Mouse (Mus musculus) kidney, postnatal 4 days (tissue): ENCODE data around the gene Armc2.
"Not testable (repeated sequence)": the region's sequence is repeated elsewhere in the genome, so short reads cannot be mapped to it uniquely, and the experiment has no call there.

Experiments
- DNase-seq, 2 experiments: peaks; one replicate each; pipeline ENCODE4 v3.0.0; 2021; ENCODE audit warnings: mixed read lengths in 2 of 2

Gene Armc2

DNA sequence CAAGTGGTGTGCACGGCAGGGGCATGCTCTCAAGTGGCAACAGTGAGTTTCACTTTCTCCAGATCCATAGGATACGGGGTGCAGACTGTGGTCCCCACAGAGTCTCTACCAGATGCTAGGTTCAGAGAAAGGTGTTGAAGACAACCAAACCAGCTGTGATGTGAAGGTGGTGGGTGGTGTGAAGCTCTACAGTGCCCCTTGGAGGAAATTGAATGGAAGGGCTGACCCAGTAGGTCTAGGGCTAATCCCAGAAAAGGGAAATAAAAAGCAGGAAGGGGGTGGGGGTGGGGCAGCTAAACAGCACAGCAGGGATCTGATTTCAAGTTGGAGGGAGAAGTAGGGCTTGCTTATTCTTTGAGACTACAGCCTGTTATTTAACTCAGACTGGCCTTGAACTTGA, 58.4 kb downstream of the Armc2 start:
- DNase-seq: no peak

GRCm38 (mm10) chr10:41958677-41959274, 59.5 kb downstream of the Armc2 start:
- DNase-seq: no peak

GRCm38 (mm10) chr10:41957421-41958225, 60.6 kb downstream of the Armc2 start:
- DNase-seq: no peak

- no peak for DNase-seq
These were observed 64.7 kb downstream of the Armc2 start for GRCm38 (mm10) chr10:41953528-41953864.

GRCm38 (mm10) chr10:41952850-41953527, 65.3 kb downstream of the Armc2 start:
- DNase-seq: no peak

DNA sequence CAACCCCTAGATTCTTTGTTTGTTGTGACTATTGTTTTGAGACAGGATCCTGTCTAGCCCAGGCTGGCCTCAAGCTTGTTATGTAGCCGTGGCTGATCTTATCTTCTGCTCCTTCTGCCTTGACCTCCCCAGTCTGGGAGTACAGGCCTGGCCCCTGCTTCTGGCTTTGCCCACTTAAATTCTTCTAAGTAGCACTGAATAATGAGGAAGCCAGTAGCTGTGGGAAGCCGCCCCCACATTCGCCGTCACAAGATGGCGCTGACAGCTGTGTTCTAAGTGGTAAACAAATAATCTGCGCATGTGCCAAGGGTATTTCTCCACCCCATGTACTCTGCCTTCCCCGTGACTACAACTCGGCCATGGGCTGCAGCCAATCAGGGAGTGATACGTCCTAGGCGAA, 65.9 kb downstream of the Armc2 start:
- DNase-seq: not testable (repeated sequence)

- DNase-seq: peak; percentile 37 to 51
These were observed 79.2 kb downstream of the Armc2 start for GRCm38 (mm10) chr10:41939090-41939489.

GRCm38 (mm10) chr10:41937176-41937575, 81.1 kb downstream of the Armc2 start:
- no peak for DNase-seq

DNA sequence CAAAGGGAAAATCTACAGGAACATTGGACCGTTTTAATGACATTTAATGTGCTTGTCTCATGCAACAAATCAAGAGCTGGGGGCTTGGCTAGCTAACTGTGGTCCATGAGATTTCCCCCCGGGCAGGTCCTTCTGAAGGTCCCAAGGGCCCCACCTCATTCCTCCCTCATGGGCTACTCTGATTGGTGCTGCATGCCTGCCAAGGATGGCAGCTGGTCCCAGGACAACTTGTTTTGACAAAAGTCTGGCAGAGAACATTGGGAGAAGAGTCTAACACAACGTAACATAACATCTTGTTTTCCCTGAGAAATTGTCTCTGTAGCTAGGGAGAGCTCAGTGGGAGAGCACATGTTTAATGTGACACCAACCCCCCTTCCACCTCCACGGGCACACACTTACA, 82.1 kb downstream of the Armc2 start:
- peak; percentile 36 to 57 for DNase-seq

GRCm38 (mm10) chr10:41935476-41935829, 82.8 kb downstream of the Armc2 start:
- DNase-seq: no peak

GRCm38 (mm10) chr10:41934633-41935475, 83.4 kb downstream of the Armc2 start:
- peak; percentile 81 to 90 for DNase-seq

DNA sequence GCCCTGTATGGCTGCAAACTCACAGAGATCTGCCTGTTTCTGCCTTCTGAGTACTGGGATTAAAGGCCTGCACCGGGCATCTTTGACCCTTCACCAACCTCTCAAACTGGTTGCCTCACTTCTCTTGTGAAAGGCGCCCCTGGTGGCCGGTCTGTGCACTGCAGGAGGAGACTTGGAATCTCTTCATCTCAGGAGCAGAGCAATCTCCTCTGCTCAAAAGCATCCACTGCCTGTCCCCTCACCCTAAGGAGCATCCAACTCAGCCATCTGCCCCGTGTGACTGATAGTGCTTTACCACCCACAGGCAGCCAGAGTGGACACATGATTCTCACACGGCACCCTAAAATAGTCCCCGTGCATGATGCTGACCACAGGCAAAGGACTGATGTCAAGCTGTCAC, 84.7 kb downstream of the Armc2 start:
- DNase-seq: peak; percentile 73 to 74

GRCm38 (mm10) chr10:41932943-41933342, 85.3 kb downstream of the Armc2 start:
- DNase-seq: no peak

GRCm38 (mm10) chr10:41931962-41932361, 86.3 kb downstream of the Armc2 start:
- no peak for DNase-seq

GRCm38 (mm10) chr10:41930966-41931365, 87.3 kb downstream of the Armc2 start:
- DNase-seq: peak; percentile 44 to 58

GRCm38 (mm10) chr10:41926726-41927125, 91.5 kb downstream of the Armc2 start:
- no peak for DNase-seq

DNA sequence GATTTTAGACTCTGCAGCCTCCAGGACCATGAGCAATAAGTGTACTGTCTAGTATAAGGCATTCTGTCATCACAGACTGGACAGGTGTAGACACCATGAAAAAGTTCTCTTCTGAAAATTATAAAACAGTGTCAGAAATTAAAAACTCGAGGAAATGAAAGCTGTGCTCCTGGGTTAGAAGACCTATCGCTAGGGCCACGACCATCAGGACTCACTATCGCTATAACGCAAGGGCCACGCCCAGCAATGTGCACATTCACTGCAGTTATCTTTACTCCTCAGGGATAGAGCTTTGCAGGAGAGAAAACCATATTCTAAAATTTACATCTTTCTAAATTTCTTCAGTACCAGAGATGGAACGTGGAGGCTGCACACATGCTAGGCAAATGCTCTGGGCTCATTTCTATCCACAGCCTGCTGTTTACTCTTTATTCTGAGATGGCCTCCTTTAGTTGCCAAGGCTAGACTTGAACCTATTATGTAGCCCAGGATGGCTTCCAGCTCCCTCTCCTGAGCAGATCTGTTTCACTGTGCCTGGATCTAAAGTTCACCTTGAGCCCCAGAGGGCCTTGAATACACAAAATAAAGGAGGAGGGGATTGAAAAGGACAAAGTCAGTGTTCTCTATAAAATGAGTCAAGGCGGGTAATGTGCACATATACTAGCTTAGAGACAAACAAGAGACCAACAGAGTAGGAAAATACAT, 105.8 kb downstream of the Armc2 start:
- DNase-seq: no peak

DNA sequence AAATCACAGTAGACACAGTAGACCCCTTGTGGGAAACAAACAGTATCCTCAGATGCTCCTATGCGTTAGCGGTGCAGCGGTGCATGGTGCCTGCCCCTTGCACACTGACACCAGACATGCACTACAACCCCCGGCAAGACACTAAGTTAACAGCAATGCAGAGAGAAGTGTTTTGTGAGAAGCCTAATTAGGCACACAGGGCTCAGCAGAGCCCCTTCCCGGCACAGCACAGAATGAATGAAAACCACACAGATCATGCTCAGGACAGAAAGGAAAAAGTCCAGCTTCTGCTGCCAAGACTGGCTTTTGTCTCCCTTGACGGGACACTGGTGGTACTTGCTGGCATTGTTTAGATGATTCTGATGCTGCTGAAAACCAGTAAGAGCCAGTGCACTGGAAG, 109.3 kb downstream of the Armc2 start:
- no peak for DNase-seq

DNA sequence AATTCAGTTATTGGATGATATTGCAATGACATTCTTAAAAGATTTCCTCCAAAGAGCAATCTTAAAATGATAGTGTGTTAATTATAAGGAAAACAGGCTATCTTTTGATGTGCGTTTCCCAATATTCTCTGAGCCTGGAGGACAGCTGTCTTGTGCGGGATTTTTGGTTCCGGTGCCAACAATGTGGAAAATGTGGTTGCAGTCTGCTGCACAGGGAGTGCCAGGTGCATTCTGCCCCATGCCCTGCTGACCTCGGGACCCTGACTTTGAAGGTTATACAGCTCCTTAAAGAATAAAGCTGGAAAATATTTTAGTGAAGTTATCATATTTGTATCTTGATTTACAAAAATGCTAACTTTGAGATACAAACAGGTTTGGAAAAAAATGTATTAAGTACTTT, 110.3 kb downstream of the Armc2 start:
- no peak for DNase-seq

GRCm38 (mm10) chr10:41907473-41907872, 110.8 kb downstream of the Armc2 start:
- no peak for DNase-seq

DNA sequence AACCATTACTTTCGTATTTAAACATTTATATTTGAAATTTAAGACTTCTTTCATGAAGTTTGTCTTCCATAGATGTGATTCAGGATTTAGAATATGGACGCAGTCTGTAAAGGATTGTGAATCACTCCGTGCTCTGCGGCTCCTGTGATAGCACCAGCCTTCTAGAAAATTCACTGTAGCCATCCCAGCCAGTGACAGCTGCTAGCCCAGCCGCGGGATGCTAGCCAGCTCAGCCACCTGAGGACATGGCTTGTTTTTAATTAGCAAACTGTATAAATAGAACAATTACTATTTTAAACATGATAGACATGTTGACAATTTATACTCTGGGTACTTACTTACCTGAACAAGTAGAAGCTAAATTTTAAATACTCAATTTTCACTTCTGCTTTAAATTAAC, 116.4 kb downstream of the Armc2 start:
- DNase-seq: no peak

GRCm38 (mm10) chr10:41901456-41901855, 116.8 kb downstream of the Armc2 start:
- DNase-seq: no peak

DNA sequence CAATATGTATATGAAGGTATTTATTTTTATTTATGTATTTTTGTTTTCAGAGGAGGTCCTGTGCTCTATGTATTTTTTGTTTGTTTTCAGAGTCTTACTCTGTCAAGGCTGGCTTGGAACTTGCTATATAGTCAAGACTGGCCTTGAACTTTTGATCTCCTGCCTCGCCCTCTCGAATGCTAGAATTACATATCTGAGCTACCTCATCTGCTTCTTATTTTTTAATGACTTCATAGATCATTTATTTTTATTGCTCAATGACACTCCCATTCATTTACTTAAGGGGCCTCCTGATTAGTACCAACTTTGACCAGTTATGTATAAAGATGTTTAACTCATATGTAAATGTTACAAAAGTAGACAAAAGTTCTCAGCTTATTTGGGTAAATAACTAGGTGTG, 121.4 kb downstream of the Armc2 start:
- DNase-seq: no peak
